Mouse (Mus musculus) liver, embryonic 12.5 days (tissue): ENCODE results near the gene Ift74. TPM values are rescaled to one million over a fixed set of nuclear protein-coding genes. Genes with fewer than 3 reads are reported as not detected.

Experiments
- ATAC-seq: fragments of 200-750 bp; cut with Nextera tagmentation; 2 replicates; pipeline ENCODE4 v1.8.0; 2017; ENCODE audit warnings: moderate number of reproducible peaks, mild to moderate bottlenecking, moderate library complexity
- H3K27ac ChIP-seq: fragments of 300-500 bp; sonication (generic); 2 replicates; pipeline ENCODE4 v1.5.1; 2016; ENCODE audit warnings: mild to moderate bottlenecking
- H3K27me3 ChIP-seq: fragments of 300-500 bp; sonication (generic); replicated peaks from 2 replicates; pipeline ENCODE4 v1.6.1; 2016; ENCODE audit warnings: mild to moderate bottlenecking, moderate library complexity
- H3K36me3 ChIP-seq: fragments of 300-500 bp; sonication (generic); 2 replicates; pipeline ENCODE4 v1.6.1; 2016; ENCODE audit warnings: mild to moderate bottlenecking, moderate library complexity
- H3K4me1 ChIP-seq: fragments of 300-500 bp; sonication (generic); 2 replicates; pipeline ENCODE4 v1.6.1; 2016
- H3K4me2 ChIP-seq: fragments of 300-500 bp; sonication (generic); 2 replicates; pipeline ENCODE4 v1.6.1; 2016; ENCODE audit warnings: mild to moderate bottlenecking, moderate library complexity
- H3K4me3 ChIP-seq: fragments of 300-500 bp; sonication (generic); 2 replicates; pipeline ENCODE4 v1.5.1; 2016; ENCODE audit warnings: mild to moderate bottlenecking, moderate library complexity
- H3K9ac ChIP-seq: fragments of 300-500 bp; sonication (generic); 2 replicates; pipeline ENCODE4 v1.6.1; 2016; ENCODE audit warnings: mild to moderate bottlenecking, moderate library complexity
- H3K9me3 ChIP-seq: fragments of 300-500 bp; sonication (generic); replicated peaks from 2 replicates; pipeline ENCODE4 v1.6.1; 2016; ENCODE audit warnings: mild to moderate bottlenecking, moderate library complexity
- WGBS: fragments of 180-500 bp; shearing (Covaris S2); methylation state at CpG from one replicate; pipeline ENCODE4 v1.1.7; 2016; ENCODE audit not compliant: insufficient replicate concordance; 5-methylcytosine and 5-hydroxymethylcytosine counted together
- microRNA counts: library from miRNA; unstranded; fragments of <30 nt; microRNA quantifications from one replicate; lab custom pipeline; 2017
- microRNA-seq: library from miRNA; unstranded; fragments of <30 nt; microRNA quantifications from one replicate; pipeline ENCODE4, GENCODE M21; 2017
- polyA plus RNA-seq: library from polyadenylated mRNA; unstranded; fragments of >200 nt; fragmentation: Nextera tagmentation; extraction: Ambion mirVana; gene quantifications from 2 replicates; pipeline ENCODE4 v1.2.1, GENCODE M21; 2016

Ift74 gene
- polyA plus RNA-seq, 1 experiment from 2014 or later: 6.1 TPM

- Histone ChIP-seq H3K36me3 (no peaks in the 10 kb centered on the region), H3K4me2 (no peak overlapping the region), H3K9ac (no peak overlapping the region), H3K27ac (no peak overlapping the region), H3K9me3 (no peaks in the 10 kb centered on the region), H3K4me1 (no peaks in the 10 kb centered on the region), H3K4me3 (no peak overlapping the region), H3K27me3 (no peaks in the 10 kb centered on the region)
- WGBS: 52% methylated on average over 2 of the region's 2 CpGs
- no peak for ATAC-seq
Observed at GRCm38 (mm10) chr4:94711002-94711401, 96.7 kb downstream of the Ift74 start.

GRCm38 (mm10) chr4:94711426-94711825 lies 97.1 kb downstream of the Ift74 start:
- Histone ChIP-seq H3K4me1 (no peaks in the 10 kb centered on the region), H3K27me3 (no peaks in the 10 kb centered on the region), H3K9ac (no peak overlapping the region), H3K9me3 (no peaks in the 10 kb centered on the region), H3K36me3 (no peaks in the 10 kb centered on the region), H3K27ac (no peak overlapping the region), H3K4me2 (no peak overlapping the region), H3K4me3 (no peak overlapping the region)
- no peak for ATAC-seq
- 40% methylated on average over 4 of the region's 4 CpGs for WGBS

- no peak overlapping the region for H3K9ac ChIP-seq
- H3K4me3 ChIP-seq: no peak overlapping the region
- H3K27ac ChIP-seq: no peak overlapping the region
- H3K36me3 ChIP-seq: no peaks in the 10 kb centered on the region
- no peak for ATAC-seq
- no peaks in the 10 kb centered on the region for H3K27me3 ChIP-seq
- H3K9me3 ChIP-seq: no peaks in the 10 kb centered on the region
- no peak overlapping the region for H3K4me2 ChIP-seq
- H3K4me1 ChIP-seq: no peaks in the 10 kb centered on the region
Observed at GRCm38 (mm10) chr4:94713741-94714140, 99.5 kb downstream of the Ift74 start.

GRCm38 (mm10) chr4:94715166-94715565 lies 100.9 kb downstream of the Ift74 start:
- Histone ChIP-seq H3K27ac (no peak overlapping the region), H3K9ac (no peak overlapping the region), H3K9me3 (no peaks in the 10 kb centered on the region), H3K4me3 (no peak overlapping the region), H3K4me1 (no peaks in the 10 kb centered on the region), H3K36me3 (no peaks in the 10 kb centered on the region), H3K4me2 (no peak overlapping the region), H3K27me3 (no peaks in the 10 kb centered on the region)
- ATAC-seq: no peak
- WGBS: 34% methylated on average over 6 of the region's 6 CpGs

GRCm38 (mm10) chr4:94725799-94726198 lies 111.5 kb downstream of the Ift74 start:
- H3K27ac ChIP-seq: no peak overlapping the region
- no peak overlapping the region for H3K9ac ChIP-seq
- H3K4me1 ChIP-seq: no peaks in the 10 kb centered on the region

GRCm38 (mm10) chr4:94732721-94733120 lies 118.4 kb downstream of the Ift74 start:
- ATAC-seq: no peak
- Histone ChIP-seq H3K4me3 (no peak overlapping the region), H3K9ac (no peak overlapping the region), H3K9me3 (no peaks in the 10 kb centered on the region), H3K4me1 (0 out of 2 replicates have a peak, but pooled peaks cover under 1% of the 10 kb centered on the region), H3K36me3 (no peaks in the 10 kb centered on the region), H3K27me3 (no peaks in the 10 kb centered on the region), H3K27ac (no peak overlapping the region), H3K4me2 (no peak overlapping the region)

More at GRCm38 (mm10) chr4:94725799-94726198, 111.5 kb downstream of the Ift74 start:
- Histone ChIP-seq H3K9me3 (no peaks in the 10 kb centered on the region), H3K27me3 (no peaks in the 10 kb centered on the region), H3K4me2 (no peak overlapping the region), H3K36me3 (no peaks in the 10 kb centered on the region), H3K4me3 (no peak overlapping the region)
- ATAC-seq: no peak
- 57% methylated on average over 4 of the region's 4 CpGs for WGBS

GRCm38 (mm10) chr4:94737326-94738295 lies 123.3 kb downstream of the Ift74 start:
- no peaks in the 10 kb centered on the region for H3K9me3 ChIP-seq
- no peak overlapping the region for H3K27ac ChIP-seq
- peak; percentile 70 for ATAC-seq

GRCm38 (mm10) chr4:94738838-94739731 lies 124.8 kb downstream of the Ift74 start, which contains the start of gene Tek:
Tek (plus strand) TSS chr4:94739289.
- Histone ChIP-seq H3K9ac (no peak within 1 kb of the TSS), H3K27me3 (no peaks in the 10 kb centered on the region), H3K4me3 (peak within 1 kb of the TSS; percentile 37), H3K4me1 (peaks cover 20% of the 10 kb centered on the region), H3K4me2 (peak within 1 kb of the TSS; percentile 48), H3K36me3 (no peaks in the 10 kb centered on the region), H3K9me3 (no peaks in the 10 kb centered on the region), H3K27ac (no peak within 1 kb of the TSS)
- ATAC-seq: peak; percentile 60
- WGBS: 23% methylated on average over 16 of the region's 16 CpGs

More at GRCm38 (mm10) chr4:94737326-94738295, 123.3 kb downstream of the Ift74 start:
- H3K4me1 ChIP-seq: peaks cover 20% of the 10 kb centered on the region
- no peaks in the 10 kb centered on the region for H3K36me3 ChIP-seq
- no peaks in the 10 kb centered on the region for H3K27me3 ChIP-seq
- no peak overlapping the region for H3K4me2 ChIP-seq
- no peak overlapping the region for H3K9ac ChIP-seq
- WGBS: 29% methylated on average over 5 of the region's 5 CpGs
- H3K4me3 ChIP-seq: no peak overlapping the region

GRCm38 (mm10) chr4:94741824-94742223 lies 127.5 kb downstream of the Ift74 start:
- H3K4me2 ChIP-seq: no peak overlapping the region
- 39% methylated on average over 1 of the region's 1 CpGs for WGBS
- ATAC-seq: no peak
- H3K4me3 ChIP-seq: no peak overlapping the region
- no peaks in the 10 kb centered on the region for H3K36me3 ChIP-seq
- H3K9me3 ChIP-seq: no peaks in the 10 kb centered on the region
- H3K27me3 ChIP-seq: no peaks in the 10 kb centered on the region
- peaks cover 30% of the 10 kb centered on the region for H3K4me1 ChIP-seq
- H3K27ac ChIP-seq: no peak overlapping the region
- no peak overlapping the region for H3K9ac ChIP-seq

MicroRNAs encoded within 50 kb of the gene (microRNA counts, 519-probe panel; counts per million panel counts)
- microRNA mmu-miR-872 (lab: Ali Mortazavi, UCI): 4,159 counts per million, percentile 79 among the panel's probes with 10 or more counts

Small RNA genes lying within 50 kb of the gene (microRNA-seq; reads per million reads assigned to microRNA genes)
- gene Mir872: 1,463 reads per million, percentile 78 among the genes with 10 or more reads in this experiment

Other genes starting within 250 kb of the Ift74 start
- 0.26 TPM in 1 of 2 replicates, not detected in the other for gene Gm10306, start 57.9 kb upstream of the Ift74 start, polyA plus RNA-seq
- gene Caap1, start 57.7 kb upstream of the Ift74 start, polyA plus RNA-seq: 18.2 and 18.8 TPM in 2 replicates
- 58.9 and 59.7 TPM in 2 replicates for gene Plaa, start 11.2 kb upstream of the Ift74 start, polyA plus RNA-seq
- gene Lrrc19, start 35.7 kb downstream of the Ift74 start, polyA plus RNA-seq: 0.05 and 0.15 TPM in 2 replicates
- 8.0 and 8.2 TPM in 2 replicates for gene Tek, start 124.8 kb downstream of the Ift74 start, polyA plus RNA-seq